Mouse (Mus musculus) heart, embryonic 13.5 days (tissue): Measurements from ENCODE around the gene Zfp456. TPM values are rescaled to one million over a fixed set of nuclear protein-coding genes. Genes with fewer than 3 reads are reported as not detected.

Experiments
- ATAC-seq: fragments of 200-750 bp; cut with Nextera tagmentation; 2 replicates; pipeline ENCODE4 v1.8.0; 2017; ENCODE audit warnings: moderate TSS enrichment; ENCODE audit not compliant: insufficient number of reproducible peaks, low FRiP score, low TSS enrichment; ENCODE audit errors: extremely low read depth
- H3K27ac ChIP-seq: fragments of 300-500 bp; sonication (generic); replicated peaks from 2 replicates; pipeline ENCODE4 v1.5.1; 2015; ENCODE audit warnings: moderate library complexity, mild to moderate bottlenecking, inconsistent platforms
- H3K27me3 ChIP-seq: fragments of 300-500 bp; sonication (generic); replicated peaks from 2 replicates; pipeline ENCODE4 v1.6.1; 2015; ENCODE audit warnings: mild to moderate bottlenecking, inconsistent platforms
- H3K36me3 ChIP-seq: fragments of 300-500 bp; sonication (generic); 2 replicates; pipeline ENCODE4 v1.6.1; 2015; ENCODE audit warnings: mild to moderate bottlenecking, inconsistent platforms
- H3K4me1 ChIP-seq: fragments of 300-500 bp; sonication (generic); 2 replicates; pipeline ENCODE4 v1.6.1; 2015; ENCODE audit warnings: inconsistent platforms
- H3K4me2 ChIP-seq: fragments of 300-500 bp; sonication (generic); 2 replicates; pipeline ENCODE4 v1.6.1; 2015; ENCODE audit warnings: inconsistent platforms, mild to moderate bottlenecking, moderate library complexity
- H3K4me3 ChIP-seq: fragments of 300-500 bp; sonication (generic); 2 replicates; pipeline ENCODE4 v1.5.1; 2015; ENCODE audit warnings: moderate library complexity, mild to moderate bottlenecking, inconsistent platforms
- H3K9ac ChIP-seq: fragments of 300-500 bp; sonication (generic); 2 replicates; pipeline ENCODE4 v1.6.1; 2015; ENCODE audit warnings: inconsistent platforms, mild to moderate bottlenecking, moderate library complexity
- H3K9me3 ChIP-seq: fragments of 300-500 bp; sonication (generic); 2 replicates; pipeline ENCODE4 v1.6.1; 2016; ENCODE audit warnings: inconsistent platforms
- WGBS: fragments of 180-500 bp; shearing (Covaris S2); methylation state at CpG from one replicate; pipeline ENCODE4 v1.1.7; 2015; ENCODE audit warnings: mixed read lengths; 5-methylcytosine and 5-hydroxymethylcytosine counted together
- polyA plus RNA-seq: library from polyadenylated mRNA; unstranded; fragments of >200 nt; fragmentation: Nextera tagmentation; extraction: Ambion mirVana; gene quantifications from 2 replicates; pipeline ENCODE4 v1.2.1, GENCODE M21; 2015

The Zfp456 gene
- polyA plus RNA-seq, 1 experiment from 2014 or later, result 1.0 TPM

- ATAC-seq, result no peak
- Histone ChIP-seq H3K4me1 (no peaks in the 10 kb centered on the region), H3K27ac (no peak overlapping the region), H3K4me3 (no peak overlapping the region), H3K9ac (no peak overlapping the region), H3K27me3 (no peaks in the 10 kb centered on the region), H3K9me3 (no peaks in the 10 kb centered on the region), H3K4me2 (no peak overlapping the region), H3K36me3 (peaks cover under 1% of the 10 kb centered on the region; the same call in 1 of the 2 replicates)
Observed at GRCm38 (mm10) chr13:67351854-67352253, 23.8 kb downstream of the Zfp456 start.

GRCm38 (mm10) chr13:67343422-67343821 lies 32.2 kb downstream of the Zfp456 start:
- no peak overlapping the region for H3K9ac ChIP-seq
- H3K36me3 ChIP-seq, result peaks cover 53% of the 10 kb centered on the region
- ATAC-seq, result no peak
- H3K27ac ChIP-seq, result no peak overlapping the region
- H3K4me2 ChIP-seq, result no peak overlapping the region
- H3K9me3 ChIP-seq, result no peaks in the 10 kb centered on the region
- no peaks in the 10 kb centered on the region for H3K27me3 ChIP-seq
- H3K4me3 ChIP-seq, result no peak overlapping the region
- H3K4me1 ChIP-seq, result no peaks in the 10 kb centered on the region
- 82% methylated on average over 2 of the region's 2 CpGs for WGBS

GRCm38 (mm10) chr13:67332877-67333276 lies 42.7 kb downstream of the Zfp456 start:
- no peak for ATAC-seq
- Histone ChIP-seq H3K9ac (peak overlapping the region; percentile 83), H3K27me3 (no peaks in the 10 kb centered on the region), H3K4me1 (peaks cover 11% of the 10 kb centered on the region), H3K9me3 (no peaks in the 10 kb centered on the region), H3K4me3 (peak overlapping the region; percentile 67), H3K27ac (peak overlapping the region; percentile 66), H3K4me2 (peak overlapping the region; percentile 81), H3K36me3 (no peaks in the 10 kb centered on the region)
- 59% methylated on average over 1 of the region's 1 CpGs for WGBS

GRCm38 (mm10) chr13:67332019-67332724 lies 43.4 kb downstream of the Zfp456 start, which contains the start of gene Zfp595:
Gene Zfp595, minus strand, starts transcription at chr13:67332570.
- ATAC-seq, result peak; percentile 70
- Histone ChIP-seq H3K27me3 (no peaks in the 10 kb centered on the region), H3K4me2 (peak within 1 kb of the TSS; percentile 81), H3K9ac (peak within 1 kb of the TSS; percentile 83), H3K4me1 (peaks cover 11% of the 10 kb centered on the region), H3K27ac (peak within 1 kb of the TSS; percentile 66), H3K9me3 (no peaks in the 10 kb centered on the region), H3K4me3 (peak within 1 kb of the TSS; percentile 67), H3K36me3 (no peaks in the 10 kb centered on the region)
- WGBS, result 13% methylated on average over 17 of the region's 17 CpGs

Other genes starting within 250 kb of the Zfp456 start
- gene Rsl1, start 202.6 kb downstream of the Zfp456 start, polyA plus RNA-seq, result 4.6 and 6.1 TPM in 2 replicates
- 0.94 and 1.2 TPM in 2 replicates for gene Zfp455, start 181.3 kb downstream of the Zfp456 start, polyA plus RNA-seq
- gene Zfp458, start 97.3 kb downstream of the Zfp456 start, polyA plus RNA-seq, result 0.84 and 1.4 TPM in 2 replicates
- gene Zfp457, start 69.3 kb downstream of the Zfp456 start, polyA plus RNA-seq, result 0.74 and 1.2 TPM in 2 replicates
- 1.6 TPM in 2 replicates for gene Zfp595, start 43.2 kb downstream of the Zfp456 start, polyA plus RNA-seq
- gene Gm28044, start 15.3 kb downstream of the Zfp456 start, polyA plus RNA-seq, result 0.39 and 0.49 TPM in 2 replicates
- 0.56 and 0.69 TPM in 2 replicates for gene Zfp953, start 15.2 kb downstream of the Zfp456 start, polyA plus RNA-seq
- 0.45 and 0.62 TPM in 2 replicates for gene Gm28041, start 77 bp downstream of the Zfp456 start, polyA plus RNA-seq
- gene Zfp429, start 24.0 kb upstream of the Zfp456 start, polyA plus RNA-seq, result 2.9 and 4.4 TPM in 2 replicates
- gene Zfp459, start 45.6 kb upstream of the Zfp456 start, polyA plus RNA-seq, result 0.28 and 0.31 TPM in 2 replicates
- gene Zfp874a, start 75.8 kb upstream of the Zfp456 start, polyA plus RNA-seq, result 4.5 and 4.9 TPM in 2 replicates
- gene Zfp874b, start 108.4 kb upstream of the Zfp456 start, polyA plus RNA-seq, result 1.8 and 2.4 TPM in 2 replicates
- 8.1 and 8.6 TPM in 2 replicates for gene Zfp58, start 124.7 kb upstream of the Zfp456 start, polyA plus RNA-seq
- gene Gm26965, start 150.3 kb upstream of the Zfp456 start, polyA plus RNA-seq, result not detected in 2 replicates
- 13.3 and 15.4 TPM in 2 replicates for gene Zfp87, start 150.4 kb upstream of the Zfp456 start, polyA plus RNA-seq
- gene Zfp748, start 178.0 kb upstream of the Zfp456 start, polyA plus RNA-seq, result 5.7 and 7.3 TPM in 2 replicates
- gene Zfp729b, start 233.9 kb upstream of the Zfp456 start, polyA plus RNA-seq, result 2.1 and 2.3 TPM in 2 replicates